Mouse (Mus musculus): ENCODE measurements around the gene Otog.

The Otog gene

DNA sequence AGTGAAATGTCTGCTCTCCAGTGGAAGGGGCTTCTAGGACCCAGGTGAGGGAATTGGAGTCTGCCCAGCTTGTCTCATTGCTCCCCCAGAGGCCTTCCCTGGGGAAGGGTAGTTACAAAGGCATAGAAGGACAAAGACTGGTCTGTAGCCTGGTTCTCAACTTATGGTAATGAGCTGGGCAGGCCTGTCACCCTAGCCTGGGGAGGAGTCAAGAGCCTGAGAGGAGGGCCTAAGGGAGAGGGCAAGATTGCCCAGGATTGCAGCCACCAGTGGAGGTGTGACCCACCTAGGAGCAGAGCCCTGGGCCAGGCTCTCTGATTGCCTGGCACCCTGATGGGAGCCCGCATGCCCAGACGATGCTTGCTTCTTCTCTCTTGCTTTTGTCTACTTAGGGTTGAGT is at the start of gene Otog:
Otog (plus strand) TSS at position 292 of the 400 bp plus-strand sequence.
- H3K36me3 ChIP-seq (ENCODE audit: insufficient read depth, low read length): no peaks in the 10 kb centered on the region

GRCm38 (mm10) chr7:46195356-46195755 is 45.4 kb upstream of the Otog start:
- Histone ChIP-seq H3K4me1 (replicated peaks; ENCODE audit: low read depth, low read length) (no peaks in the 10 kb centered on the region), H3K27me3 (ENCODE audit: insufficient read depth, low read length) (peaks cover 10% of the 10 kb centered on the region; the same call in 1 of the 2 replicates), H3K9me3 (ENCODE audit: low read length) (no peaks in the 10 kb centered on the region), H3K36me3 (ENCODE audit: insufficient read depth, low read length) (no peaks in the 10 kb centered on the region), H3K4me3 (replicated peaks; ENCODE audit: low read length) (no peak overlapping the region)
- TF ChIP-seq POU5F1 (IDR thresholded peaks at IDR 0.05; ENCODE audit: borderline replicate concordance, low read length) (no peak), CTCF (conservative IDR thresholded peaks at IDR 0.05; ENCODE audit: low read length) (no peak), NANOG (IDR thresholded peaks at IDR 0.05; ENCODE audit: borderline replicate concordance, low read length) (no peak)

More for the DNA sequence above, at the start of gene Otog:
- H3K27me3 ChIP-seq (ENCODE audit: insufficient read depth, low read length): peaks cover 4% of the 10 kb centered on the region; the same call in 1 of the 2 replicates
- 0 out of 2 replicates have a peak, but pooled peaks cover 3% of the 10 kb centered on the region for H3K4me1 ChIP-seq (replicated peaks; ENCODE audit: low read depth, low read length)
- H3K4me3 ChIP-seq (replicated peaks; ENCODE audit: low read length): no peak within 1 kb of the TSS
- peaks cover 3% of the 10 kb centered on the region; the same call in 1 of the 2 replicates for H3K9me3 ChIP-seq (ENCODE audit: low read length)
- TF ChIP-seq CTCF (conservative IDR thresholded peaks at IDR 0.05; ENCODE audit: low read length): no peak
- no peak for TF ChIP-seq NANOG (IDR thresholded peaks at IDR 0.05; ENCODE audit: borderline replicate concordance, low read length)
- TF ChIP-seq POU5F1 (IDR thresholded peaks at IDR 0.05; ENCODE audit: borderline replicate concordance, low read length): no peak

GRCm38 (mm10) chr7:46200021-46200420 is 40.8 kb upstream of the Otog start:
- Histone ChIP-seq H3K4me1 (replicated peaks; ENCODE audit: low read depth, low read length) (peaks cover 14% of the 10 kb centered on the region), H3K27me3 (ENCODE audit: insufficient read depth, low read length) (peaks cover 12% of the 10 kb centered on the region), H3K4me3 (replicated peaks; ENCODE audit: low read length) (no peak overlapping the region), H3K9me3 (ENCODE audit: low read length) (no peaks in the 10 kb centered on the region), H3K36me3 (ENCODE audit: insufficient read depth, low read length) (no peaks in the 10 kb centered on the region)
- no peak for TF ChIP-seq NANOG (IDR thresholded peaks at IDR 0.05; ENCODE audit: borderline replicate concordance, low read length)
- TF ChIP-seq POU5F1 (IDR thresholded peaks at IDR 0.05; ENCODE audit: borderline replicate concordance, low read length): no peak
- no peak for TF ChIP-seq CTCF (conservative IDR thresholded peaks at IDR 0.05; ENCODE audit: low read length)

- TF ChIP-seq CTCF (conservative IDR thresholded peaks at IDR 0.05; ENCODE audit: low read length): no peak
- TF ChIP-seq POU5F1 (IDR thresholded peaks at IDR 0.05; ENCODE audit: borderline replicate concordance, low read length): no peak
- TF ChIP-seq NANOG (IDR thresholded peaks at IDR 0.05; ENCODE audit: borderline replicate concordance, low read length): no peak
- Histone ChIP-seq H3K4me3 (replicated peaks; ENCODE audit: low read length) (no peak overlapping the region), H3K36me3 (ENCODE audit: insufficient read depth, low read length) (no peaks in the 10 kb centered on the region), H3K4me1 (replicated peaks; ENCODE audit: low read depth, low read length) (peaks cover 14% of the 10 kb centered on the region), H3K27me3 (ENCODE audit: insufficient read depth, low read length) (peaks cover 8% of the 10 kb centered on the region), H3K9me3 (ENCODE audit: low read length) (no peaks in the 10 kb centered on the region)
Measured at GRCm38 (mm10) chr7:46201649-46202048, 39.1 kb upstream of the Otog start.

GRCm38 (mm10) chr7:46204046-46204471 is 36.7 kb upstream of the Otog start:
- H3K4me3 ChIP-seq (replicated peaks; ENCODE audit: low read length): no peak overlapping the region
- TF ChIP-seq POU5F1 (IDR thresholded peaks at IDR 0.05; ENCODE audit: borderline replicate concordance, low read length) (no peak), CTCF (conservative IDR thresholded peaks at IDR 0.05; ENCODE audit: low read length) (0 out of 2 replicates have a peak, but pooled peaks have one; percentile 12)
- peaks cover 14% of the 10 kb centered on the region for H3K4me1 ChIP-seq (replicated peaks; ENCODE audit: low read depth, low read length)
- H3K36me3 ChIP-seq (ENCODE audit: insufficient read depth, low read length): no peaks in the 10 kb centered on the region
- no peaks in the 10 kb centered on the region for H3K9me3 ChIP-seq (ENCODE audit: low read length)
- H3K27me3 ChIP-seq (ENCODE audit: insufficient read depth, low read length): peaks cover 14% of the 10 kb centered on the region

DNA sequence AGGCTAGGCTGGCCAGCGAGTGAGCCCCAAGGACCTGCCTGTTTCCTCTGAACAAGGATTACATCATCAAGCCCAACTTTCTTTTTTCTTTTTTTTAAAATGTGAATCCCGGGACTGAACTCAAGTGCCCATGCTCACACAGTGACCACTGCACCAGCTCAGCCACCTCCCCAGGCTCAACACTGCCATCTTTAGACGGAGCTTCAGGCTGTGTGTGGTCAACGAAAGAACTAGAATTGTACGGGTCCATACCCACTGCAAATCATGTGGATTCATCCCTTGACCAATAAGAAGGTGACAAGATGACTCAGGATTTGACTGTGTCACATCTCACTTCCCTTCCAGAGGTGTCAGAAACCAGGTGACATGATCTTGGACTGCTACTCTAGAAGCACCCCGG is 36.0 kb upstream of the Otog start:
- TF ChIP-seq POU5F1 (IDR thresholded peaks at IDR 0.05; ENCODE audit: borderline replicate concordance, low read length): no peak
- no peak for TF ChIP-seq NANOG (IDR thresholded peaks at IDR 0.05; ENCODE audit: borderline replicate concordance, low read length)
- TF ChIP-seq CTCF (conservative IDR thresholded peaks at IDR 0.05; ENCODE audit: low read length): no peak

GRCm38 (mm10) chr7:46208131-46208530 is 32.7 kb upstream of the Otog start:
- Histone ChIP-seq H3K27me3 (ENCODE audit: insufficient read depth, low read length) (peaks cover 6% of the 10 kb centered on the region; the same call in 1 of the 2 replicates), H3K36me3 (ENCODE audit: insufficient read depth, low read length) (no peaks in the 10 kb centered on the region), H3K9me3 (ENCODE audit: low read length) (no peaks in the 10 kb centered on the region), H3K4me3 (replicated peaks; ENCODE audit: low read length) (no peak overlapping the region), H3K4me1 (replicated peaks; ENCODE audit: low read depth, low read length) (0 out of 2 replicates have a peak, but pooled peaks cover 6% of the 10 kb centered on the region)
- TF ChIP-seq NANOG (IDR thresholded peaks at IDR 0.05; ENCODE audit: borderline replicate concordance, low read length): no peak
- no peak for TF ChIP-seq POU5F1 (IDR thresholded peaks at IDR 0.05; ENCODE audit: borderline replicate concordance, low read length)
- no peak for TF ChIP-seq CTCF (conservative IDR thresholded peaks at IDR 0.05; ENCODE audit: low read length)

More for the DNA sequence above, 36.0 kb upstream of the Otog start:
- no peaks in the 10 kb centered on the region for H3K36me3 ChIP-seq (ENCODE audit: insufficient read depth, low read length)
- peaks cover 9% of the 10 kb centered on the region; the same call in 1 of the 2 replicates for H3K27me3 ChIP-seq (ENCODE audit: insufficient read depth, low read length)
- no peaks in the 10 kb centered on the region for H3K9me3 ChIP-seq (ENCODE audit: low read length)
- H3K4me1 ChIP-seq (replicated peaks; ENCODE audit: low read depth, low read length): peaks cover 14% of the 10 kb centered on the region
- H3K4me3 ChIP-seq (replicated peaks; ENCODE audit: low read length): no peak overlapping the region

GRCm38 (mm10) chr7:46210276-46210675 is 30.5 kb upstream of the Otog start:
- no peaks in the 10 kb centered on the region for H3K36me3 ChIP-seq (ENCODE audit: insufficient read depth, low read length)
- no peaks in the 10 kb centered on the region for H3K4me1 ChIP-seq (replicated peaks; ENCODE audit: low read depth, low read length)
- H3K27me3 ChIP-seq (ENCODE audit: insufficient read depth, low read length): peaks cover 6% of the 10 kb centered on the region; the same call in 1 of the 2 replicates
- TF ChIP-seq POU5F1 (IDR thresholded peaks at IDR 0.05; ENCODE audit: borderline replicate concordance, low read length) (no peak), CTCF (conservative IDR thresholded peaks at IDR 0.05; ENCODE audit: low read length) (no peak), NANOG (IDR thresholded peaks at IDR 0.05; ENCODE audit: borderline replicate concordance, low read length) (no peak)
- no peaks in the 10 kb centered on the region for H3K9me3 ChIP-seq (ENCODE audit: low read length)
- no peak overlapping the region for H3K4me3 ChIP-seq (replicated peaks; ENCODE audit: low read length)

DNA sequence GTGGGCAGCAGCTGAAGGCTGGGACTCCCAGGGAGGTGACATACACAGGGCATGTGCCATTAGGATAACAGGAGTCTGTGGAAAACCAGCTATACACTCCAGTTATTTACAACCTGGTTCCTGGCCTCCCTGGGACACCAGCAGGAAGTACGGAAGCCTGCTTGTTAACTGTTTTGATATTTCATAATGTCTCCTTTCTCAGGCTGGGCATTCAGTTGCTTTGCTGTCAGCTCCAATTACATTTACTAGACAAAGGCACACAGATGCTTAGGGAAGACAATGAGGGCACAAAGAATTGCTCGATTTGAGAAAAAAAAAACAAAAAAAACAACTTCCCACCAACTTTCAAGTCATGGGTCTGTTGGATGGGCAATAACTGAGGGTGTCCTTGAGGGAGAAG is 24.3 kb upstream of the Otog start:
- no peak for TF ChIP-seq CTCF (conservative IDR thresholded peaks at IDR 0.05; ENCODE audit: low read length)
- no peak for TF ChIP-seq POU5F1 (IDR thresholded peaks at IDR 0.05; ENCODE audit: borderline replicate concordance, low read length)
- no peak for TF ChIP-seq NANOG (IDR thresholded peaks at IDR 0.05; ENCODE audit: borderline replicate concordance, low read length)
- no peaks in the 10 kb centered on the region for H3K27me3 ChIP-seq (ENCODE audit: insufficient read depth, low read length)
- H3K9me3 ChIP-seq (ENCODE audit: low read length): peaks cover 24% of the 10 kb centered on the region

More for the DNA sequence above, 24.3 kb upstream of the Otog start:
- H3K4me3 ChIP-seq (replicated peaks; ENCODE audit: low read length): no peak overlapping the region
- no peaks in the 10 kb centered on the region for H3K36me3 ChIP-seq (ENCODE audit: insufficient read depth, low read length)
- H3K4me1 ChIP-seq (replicated peaks; ENCODE audit: low read depth, low read length): no peaks in the 10 kb centered on the region
